Mouse (Mus musculus) olfactory bulb, adult 2 months (tissue): ENCODE results near the gene Zfp14.

Experiments used
- CTCF ChIP-seq: fragments of 200-500 bp; IDR thresholded peaks from 2 replicates; pipeline ENCODE4 v1.5.1; 2012; ENCODE audit warnings: low read depth, mild to moderate bottlenecking, low read length, moderate library complexity; ENCODE audit not compliant: insufficient read depth
- POLR2A ChIP-seq: fragments of 200-500 bp; IDR thresholded peaks from 2 replicates; pipeline ENCODE4 v1.6.1; 2012; ENCODE audit warnings: mild to moderate bottlenecking, low read depth, low read length, moderate library complexity; ENCODE audit not compliant: insufficient read depth

DNA sequence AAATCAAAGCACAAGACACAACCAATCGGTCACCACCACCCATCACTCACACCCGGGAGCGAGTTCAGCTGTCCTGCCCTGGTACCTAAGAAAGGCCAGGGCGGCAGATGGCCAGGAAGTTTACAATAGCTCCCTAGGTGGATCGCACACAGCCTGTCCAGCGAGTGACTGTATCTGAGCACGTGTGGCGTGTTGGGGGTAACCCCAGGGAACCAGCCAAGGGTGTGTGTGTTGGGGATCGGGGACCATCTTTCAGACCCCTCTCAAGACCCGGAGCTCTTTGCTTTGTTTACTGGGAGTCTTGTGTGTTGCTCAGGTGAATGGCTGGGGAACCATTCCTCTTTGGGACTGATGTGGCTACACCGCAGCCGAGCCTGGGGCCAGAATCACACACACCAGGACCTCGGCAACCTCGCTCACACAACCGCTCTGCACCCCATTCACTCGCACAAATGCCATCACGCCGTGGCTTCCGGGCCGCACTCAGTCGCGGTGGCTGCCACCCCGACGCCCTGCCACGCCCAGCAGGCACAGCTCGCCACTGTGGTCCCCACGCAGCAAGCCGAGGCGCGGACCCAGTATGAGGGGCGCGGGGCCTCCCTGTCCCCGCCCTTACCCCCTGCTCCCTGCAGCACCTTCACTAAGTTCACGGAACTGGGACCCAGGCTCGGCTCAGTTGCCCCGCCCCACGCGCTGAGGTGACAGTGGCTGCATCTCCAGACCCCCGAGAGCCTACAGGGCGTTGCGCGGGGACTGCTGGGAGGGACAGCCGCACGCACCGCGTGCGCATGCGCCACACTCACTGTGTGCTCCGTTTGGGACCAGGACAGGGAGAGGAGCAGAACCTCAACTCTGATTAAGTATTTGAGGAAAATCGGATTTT lies 21.2 kb upstream of the Zfp14 start, which contains the start of gene Zfp82:
- TF ChIP-seq POLR2A = peak; percentile 67
- TF ChIP-seq CTCF = no peak
